Mouse (Mus musculus) lung, postnatal 0 days (tissue): ENCODE data around the gene Natd1. TPM values are rescaled to one million over a fixed set of nuclear protein-coding genes. Genes with fewer than 3 reads are reported as not detected.

ENCODE experiments used
- ATAC-seq: fragments of 200-750 bp; cut with Nextera tagmentation; 2 replicates; pipeline ENCODE4 v1.8.0; 2017; ENCODE audit warnings: moderate library complexity
- DNase-seq: peaks from one replicate; pipeline ENCODE4 v3.0.0-alpha.2; 2016; ENCODE audit warnings: low spot score
- H3K27ac ChIP-seq: fragments of 300-500 bp; sonication (generic); 2 replicates; pipeline ENCODE4 v1.5.1; 2014; ENCODE audit warnings: antibody characterized with exemption, mild to moderate bottlenecking, low read length, mixed read lengths
- H3K27me3 ChIP-seq: fragments of 300-500 bp; sonication (generic); replicated peaks from 2 replicates; pipeline ENCODE4 v1.6.1; 2014; ENCODE audit warnings: low read length, mixed read lengths; ENCODE audit not compliant: insufficient read depth
- H3K36me3 ChIP-seq: fragments of 300-500 bp; sonication (generic); 2 replicates; pipeline ENCODE4 v1.6.1; 2014; ENCODE audit warnings: low read length, mixed read lengths; ENCODE audit not compliant: insufficient read depth
- H3K4me1 ChIP-seq: fragments of 300-500 bp; sonication (generic); 2 replicates; pipeline ENCODE4 v1.6.1; 2014; ENCODE audit warnings: antibody characterized with exemption, low read depth, low read length, mixed read lengths; ENCODE audit not compliant: insufficient read depth
- H3K4me2 ChIP-seq: fragments of 300-500 bp; sonication (generic); replicated peaks from 2 replicates; pipeline ENCODE4 v1.6.1; 2014; ENCODE audit warnings: low read depth, mild to moderate bottlenecking, low read length, moderate library complexity, mixed read lengths
- H3K4me3 ChIP-seq: fragments of 300-500 bp; sonication (generic); 2 replicates; pipeline ENCODE4 v1.5.1; 2014; ENCODE audit warnings: low read depth, low read length
- H3K9ac ChIP-seq: fragments of 300-500 bp; sonication (generic); replicated peaks from 2 replicates; pipeline ENCODE4 v1.6.1; 2014; ENCODE audit warnings: low read depth, mild to moderate bottlenecking
- H3K9me3 ChIP-seq: fragments of 300-500 bp; sonication (generic); 2 replicates; pipeline ENCODE4 v1.6.1; 2016; ENCODE audit warnings: low read length, mixed read lengths
- CTCF ChIP-seq: IDR thresholded peaks from 2 replicates; pipeline ENCODE4 v1.5.1; 2016; ENCODE audit warnings: antibody characterized with exemption, mild to moderate bottlenecking
- EP300 ChIP-seq: IDR thresholded peaks from 2 replicates; pipeline ENCODE4 v1.6.1; 2016; ENCODE audit warnings: antibody characterized with exemption, mild to moderate bottlenecking, control low read depth
- WGBS: fragments of 180-500 bp; shearing (Covaris S2); extraction: QIAGEN DNeasy Blood & Tissue Kit; methylation state at CpG from one replicate; pipeline ENCODE4 v1.1.7; 2014; 5-methylcytosine and 5-hydroxymethylcytosine counted together
- polyA plus RNA-seq: library from polyadenylated mRNA; unstranded; fragments of >200 nt; fragmentation: Nextera tagmentation; extraction: Ambion mirVana; gene quantifications from 2 replicates; pipeline ENCODE4 v1.2.1, GENCODE M21; 2015

The Natd1 gene
- polyA plus RNA-seq, 1 experiment from 2014 or later: 17.0 TPM

GRCm38 (mm10) chr11:60930724-60931281 is 16.3 kb upstream of the Natd1 start:
- Histone ChIP-seq H3K9ac (0 out of 2 replicates have a peak overlapping the region, but pooled peaks have one; percentile 5), H3K9me3 (no peaks in the 10 kb centered on the region), H3K36me3 (no peaks in the 10 kb centered on the region), H3K27me3 (no peaks in the 10 kb centered on the region), H3K4me2 (peak overlapping the region; percentile 78), H3K27ac (peak overlapping the region; percentile 74), H3K4me3 (peak overlapping the region; percentile 81), H3K4me1 (peaks cover 38% of the 10 kb centered on the region)
- peak; percentile 88 for DNase-seq
- TF ChIP-seq CTCF (no peak), EP300 (peak; percentile 88)
- peak; percentile 27 for ATAC-seq
- WGBS: 12% methylated on average over 7 of the region's 7 CpGs

GRCm38 (mm10) chr11:60927264-60927663 is 12.7 kb upstream of the Natd1 start:
- TF ChIP-seq CTCF (peak; percentile 97), EP300 (no peak)
- Histone ChIP-seq H3K27ac (peak overlapping the region; percentile 43; the same call in 1 of the 2 replicates), H3K36me3 (no peaks in the 10 kb centered on the region), H3K9ac (no peak overlapping the region), H3K27me3 (no peaks in the 10 kb centered on the region), H3K9me3 (no peaks in the 10 kb centered on the region), H3K4me2 (peak overlapping the region; percentile 30), H3K4me3 (no peak overlapping the region), H3K4me1 (peaks cover 10% of the 10 kb centered on the region; the same call in 1 of the 2 replicates)
- 1% methylated on average over 9 of the region's 9 CpGs for WGBS
- ATAC-seq (peak; percentile 71), DNase-seq (peak; percentile 96)

GRCm38 (mm10) chr11:60924981-60925380 is 10.4 kb upstream of the Natd1 start:
- Histone ChIP-seq H3K9me3 (no peaks in the 10 kb centered on the region), H3K4me3 (no peak overlapping the region), H3K27me3 (no peaks in the 10 kb centered on the region), H3K4me1 (peaks cover 5% of the 10 kb centered on the region; the same call in 1 of the 2 replicates), H3K4me2 (no peak overlapping the region), H3K9ac (no peak overlapping the region), H3K27ac (no peak overlapping the region), H3K36me3 (no peaks in the 10 kb centered on the region)
- 78% methylated on average over 1 of the region's 1 CpGs for WGBS
- no peak for ATAC-seq
- no peak for DNase-seq
- TF ChIP-seq CTCF: no peak
- TF ChIP-seq EP300: no peak

GRCm38 (mm10) chr11:60924498-60924897 is 9.9 kb upstream of the Natd1 start:
- WGBS: 42% methylated on average over 6 of the region's 6 CpGs
- no peak for TF ChIP-seq CTCF
- no peak for TF ChIP-seq EP300

GRCm38 (mm10) chr11:60922964-60923363 is 8.4 kb upstream of the Natd1 start:
- Histone ChIP-seq H3K27me3 (no peaks in the 10 kb centered on the region), H3K4me1 (peaks cover 5% of the 10 kb centered on the region; the same call in 1 of the 2 replicates), H3K9me3 (no peaks in the 10 kb centered on the region), H3K4me2 (no peak overlapping the region), H3K9ac (no peak overlapping the region), H3K36me3 (no peaks in the 10 kb centered on the region), H3K27ac (no peak overlapping the region), H3K4me3 (no peak overlapping the region)
- DNase-seq (no peak), ATAC-seq (no peak)
- TF ChIP-seq CTCF (no peak), EP300 (no peak)
- 76% methylated on average over 5 of the region's 5 CpGs for WGBS

More at GRCm38 (mm10) chr11:60924498-60924897, 9.9 kb upstream of the Natd1 start:
- Histone ChIP-seq H3K4me2 (no peak overlapping the region), H3K4me1 (peaks cover 5% of the 10 kb centered on the region; the same call in 1 of the 2 replicates), H3K9me3 (no peaks in the 10 kb centered on the region), H3K27ac (no peak overlapping the region), H3K4me3 (no peak overlapping the region), H3K9ac (no peak overlapping the region), H3K36me3 (no peaks in the 10 kb centered on the region), H3K27me3 (no peaks in the 10 kb centered on the region)
- ATAC-seq (no peak), DNase-seq (no peak)

GRCm38 (mm10) chr11:60922195-60922594 is 7.6 kb upstream of the Natd1 start:
- Histone ChIP-seq H3K4me2 (no peak overlapping the region), H3K36me3 (no peaks in the 10 kb centered on the region), H3K4me1 (peaks cover 5% of the 10 kb centered on the region; the same call in 1 of the 2 replicates), H3K9ac (no peak overlapping the region), H3K4me3 (no peak overlapping the region), H3K27ac (no peak overlapping the region), H3K9me3 (no peaks in the 10 kb centered on the region), H3K27me3 (no peaks in the 10 kb centered on the region)
- no peak for TF ChIP-seq EP300
- no peak for TF ChIP-seq CTCF
- DNase-seq (no peak), ATAC-seq (no peak)
- 93% methylated on average over 1 of the region's 1 CpGs for WGBS
